Mouse (Mus musculus): ENCODE results near the gene Thap2. TPM values are rescaled to one million over a fixed set of nuclear protein-coding genes. Genes with fewer than 3 reads are reported as not detected.
A peak's percentile ranks its signal among the peaks of the same experiment; 100 is the strongest.

Thap2 gene
- total and polyA plus RNA-seq, 2 experiments from 2014 or later, result 10.1 to 11.8 TPM

GRCm38 (mm10) chr10:115342771-115343425 lies 41.3 kb downstream of the Thap2 start:
- Histone ChIP-seq H3K27me3 (ENCODE audit: insufficient read depth, low read length) (no peaks in the 10 kb centered on the region), H3K4me1 (ENCODE audit: insufficient read depth, low read length) (no peaks in the 10 kb centered on the region), H3K4me3 (ENCODE audit: low read length) (no peak overlapping the region), H3K36me3 (ENCODE audit: insufficient read depth, low read length) (peaks cover 23% of the 10 kb centered on the region; the same call in 1 of the 2 replicates), H3K9ac (replicated peaks; ENCODE audit: low read length) (no peak overlapping the region), H3K4me2 (ENCODE audit: low read depth, low read length) (no peak overlapping the region), H3K27ac (no peak overlapping the region), H3K9me3 (ENCODE audit: low read length) (no peaks in the 10 kb centered on the region)
- ATAC-seq (no peak), DNase-seq (ENCODE audit: low spot score) (no peak)
- no peak for TF ChIP-seq CTCF (IDR thresholded peaks at IDR 0.05; ENCODE audit: low read depth)
- WGBS, result 87% methylated on average over 4 of the region's 4 CpGs

- Histone ChIP-seq H3K9ac (replicated peaks; ENCODE audit: low read length) (no peak overlapping the region), H3K27ac (no peak overlapping the region), H3K27me3 (ENCODE audit: insufficient read depth, low read length) (no peaks in the 10 kb centered on the region), H3K4me2 (ENCODE audit: low read depth, low read length) (no peak overlapping the region), H3K9me3 (ENCODE audit: low read length) (no peaks in the 10 kb centered on the region), H3K4me3 (ENCODE audit: low read length) (no peak overlapping the region), H3K4me1 (ENCODE audit: insufficient read depth, low read length) (no peaks in the 10 kb centered on the region), H3K36me3 (ENCODE audit: insufficient read depth, low read length) (peaks cover 23% of the 10 kb centered on the region; the same call in 1 of the 2 replicates)
- DNase-seq (ENCODE audit: low spot score), result no peak
- WGBS, result 91% methylated on average over 7 of the region's 7 CpGs
- TF ChIP-seq CTCF (IDR thresholded peaks at IDR 0.05; ENCODE audit: low read depth), result no peak
- ATAC-seq, result no peak
Observed at GRCm38 (mm10) chr10:115339820-115340328, 44.4 kb downstream of the Thap2 start.

GRCm38 (mm10) chr10:115336901-115337300 lies 47.3 kb downstream of the Thap2 start:
- WGBS, result 79% methylated on average over 4 of the region's 4 CpGs
- Histone ChIP-seq H3K9me3 (ENCODE audit: low read length) (no peaks in the 10 kb centered on the region), H3K9ac (replicated peaks; ENCODE audit: low read length) (no peak overlapping the region), H3K27me3 (ENCODE audit: insufficient read depth, low read length) (no peaks in the 10 kb centered on the region), H3K27ac (no peak overlapping the region), H3K4me2 (ENCODE audit: low read depth, low read length) (no peak overlapping the region), H3K36me3 (ENCODE audit: insufficient read depth, low read length) (peaks cover 12% of the 10 kb centered on the region; the same call in 1 of the 2 replicates), H3K4me3 (ENCODE audit: low read length) (no peak overlapping the region), H3K4me1 (ENCODE audit: insufficient read depth, low read length) (no peaks in the 10 kb centered on the region)
- no peak for ATAC-seq
- no peak for DNase-seq (ENCODE audit: low spot score)
- TF ChIP-seq CTCF (IDR thresholded peaks at IDR 0.05; ENCODE audit: low read depth), result no peak

GRCm38 (mm10) chr10:115333528-115333927 lies 50.7 kb downstream of the Thap2 start:
- Histone ChIP-seq H3K4me3 (ENCODE audit: low read length) (no peak overlapping the region), H3K27ac (no peak overlapping the region), H3K4me2 (ENCODE audit: low read depth, low read length) (no peak overlapping the region), H3K9me3 (ENCODE audit: low read length) (no peaks in the 10 kb centered on the region), H3K9ac (replicated peaks; ENCODE audit: low read length) (no peak overlapping the region), H3K36me3 (ENCODE audit: insufficient read depth, low read length) (no peaks in the 10 kb centered on the region), H3K27me3 (ENCODE audit: insufficient read depth, low read length) (no peaks in the 10 kb centered on the region), H3K4me1 (ENCODE audit: insufficient read depth, low read length) (no peaks in the 10 kb centered on the region)
- ATAC-seq (0 out of 2 replicates have a peak, but pooled peaks have one; percentile 24), DNase-seq (ENCODE audit: low spot score) (no peak)
- WGBS, result 67% methylated on average over 9 of the region's 9 CpGs
- TF ChIP-seq CTCF (IDR thresholded peaks at IDR 0.05; ENCODE audit: low read depth), result no peak

- Histone ChIP-seq H3K4me2 (ENCODE audit: low read depth, low read length) (no peak overlapping the region), H3K36me3 (ENCODE audit: insufficient read depth, low read length) (no peaks in the 10 kb centered on the region), H3K9me3 (ENCODE audit: low read length) (no peaks in the 10 kb centered on the region), H3K9ac (replicated peaks; ENCODE audit: low read length) (no peak overlapping the region), H3K27me3 (ENCODE audit: insufficient read depth, low read length) (no peaks in the 10 kb centered on the region), H3K4me3 (ENCODE audit: low read length) (no peak overlapping the region), H3K27ac (no peak overlapping the region), H3K4me1 (ENCODE audit: insufficient read depth, low read length) (no peaks in the 10 kb centered on the region)
- DNase-seq (ENCODE audit: low spot score) (no peak), ATAC-seq (no peak)
- no peak for TF ChIP-seq CTCF (IDR thresholded peaks at IDR 0.05; ENCODE audit: low read depth)
- 89% methylated on average over 4 of the region's 4 CpGs for WGBS
Observed at GRCm38 (mm10) chr10:115332997-115333396, 51.2 kb downstream of the Thap2 start.

GRCm38 (mm10) chr10:115332420-115332952 lies 51.8 kb downstream of the Thap2 start:
- Histone ChIP-seq H3K36me3 (ENCODE audit: insufficient read depth, low read length) (no peaks in the 10 kb centered on the region), H3K9ac (replicated peaks; ENCODE audit: low read length) (no peak overlapping the region), H3K27ac (no peak overlapping the region), H3K4me2 (ENCODE audit: low read depth, low read length) (no peak overlapping the region), H3K9me3 (ENCODE audit: low read length) (no peaks in the 10 kb centered on the region), H3K4me1 (ENCODE audit: insufficient read depth, low read length) (no peaks in the 10 kb centered on the region), H3K4me3 (ENCODE audit: low read length) (no peak overlapping the region), H3K27me3 (ENCODE audit: insufficient read depth, low read length) (no peaks in the 10 kb centered on the region)
- no peak for TF ChIP-seq CTCF (IDR thresholded peaks at IDR 0.05; ENCODE audit: low read depth)
- no peak for ATAC-seq
- DNase-seq (ENCODE audit: low spot score), result no peak
- WGBS, result 84% methylated on average over 8 of the region's 8 CpGs

- Histone ChIP-seq H3K27me3 (ENCODE audit: insufficient read depth, low read length) (no peaks in the 10 kb centered on the region), H3K27ac (no peak overlapping the region), H3K4me3 (ENCODE audit: low read length) (no peak overlapping the region), H3K9ac (replicated peaks; ENCODE audit: low read length) (no peak overlapping the region), H3K9me3 (ENCODE audit: low read length) (no peaks in the 10 kb centered on the region), H3K4me2 (ENCODE audit: low read depth, low read length) (no peak overlapping the region), H3K36me3 (ENCODE audit: insufficient read depth, low read length) (no peaks in the 10 kb centered on the region), H3K4me1 (ENCODE audit: insufficient read depth, low read length) (no peaks in the 10 kb centered on the region)
- DNase-seq (ENCODE audit: low spot score), result no peak
- ATAC-seq, result no peak
- no peak for TF ChIP-seq CTCF (IDR thresholded peaks at IDR 0.05; ENCODE audit: low read depth)
- WGBS, result 83% methylated on average over 3 of the region's 3 CpGs
Observed at GRCm38 (mm10) chr10:115329010-115329530, 55.2 kb downstream of the Thap2 start.

Data from hindbrain, postnatal 0 days (tissue).